Mouse (Mus musculus): ENCODE data around the gene Wbp4.
"Not testable (repeated sequence)": the region's sequence is repeated elsewhere in the genome, so short reads cannot be mapped to it uniquely, and the experiment has no call there.

Gene Wbp4

GRCm38 (mm10) chr14:79452591-79452934 is 28.8 kb downstream of the Wbp4 start:
- not testable (repeated sequence) for DNase-seq (ENCODE audit: low spot score in 2 of 2)

- DNase-seq (ENCODE audit: low spot score in 2 of 2): peak; percentile 64 to 75
Observed at GRCm38 (mm10) chr14:79451681-79452590, 29.4 kb downstream of the Wbp4 start, which contains the start of gene Kbtbd6. Kbtbd6 (plus strand) TSS chr14:79451835.

GRCm38 (mm10) chr14:79445055-79445620 is 36.2 kb downstream of the Wbp4 start:
- DNase-seq (ENCODE audit: low spot score in 2 of 2): no peak

GRCm38 (mm10) chr14:79444601-79445000 is 36.7 kb downstream of the Wbp4 start:
- DNase-seq (ENCODE audit: low spot score in 2 of 2): no peak

GRCm38 (mm10) chr14:79441441-79441840 is 39.9 kb downstream of the Wbp4 start:
- no peak for DNase-seq (ENCODE audit: low spot score in 2 of 2)

GRCm38 (mm10) chr14:79440655-79441054 is 40.7 kb downstream of the Wbp4 start:
- DNase-seq (ENCODE audit: low spot score in 2 of 2): no peak

GRCm38 (mm10) chr14:79434068-79434467 is 47.3 kb downstream of the Wbp4 start:
- DNase-seq (ENCODE audit: low spot score in 2 of 2): no peak

GRCm38 (mm10) chr14:79426730-79427365 is 54.5 kb downstream of the Wbp4 start:
- not testable (repeated sequence) for DNase-seq (ENCODE audit: low spot score in 2 of 2)

- DNase-seq (ENCODE audit: low spot score in 2 of 2): peak; percentile 85 to 86
Observed at GRCm38 (mm10) chr14:79425979-79426729, 55.2 kb downstream of the Wbp4 start, which contains the start of gene Kbtbd7. Kbtbd7 (plus strand) TSS chr14:79426511.

- DNase-seq (ENCODE audit: low spot score in 2 of 2): no peak
Observed at GRCm38 (mm10) chr14:79420083-79420685, 61.1 kb downstream of the Wbp4 start.

GRCm38 (mm10) chr14:79413121-79413520 is 68.2 kb downstream of the Wbp4 start:
- DNase-seq (ENCODE audit: low spot score in 2 of 2): no peak

- no peak for DNase-seq (ENCODE audit: low spot score in 2 of 2)
Observed at GRCm38 (mm10) chr14:79410662-79411061, 70.7 kb downstream of the Wbp4 start.

All from spleen, postnatal 14 days (tissue).